Mouse (Mus musculus) subcutaneous adipose tissue, adult 2 months (tissue): ENCODE results near the gene Zfp59. TPM values are rescaled to one million over a fixed set of nuclear protein-coding genes. Genes with fewer than 3 reads are reported as not detected.

ENCODE experiments used
- polyA plus RNA-seq: library from polyadenylated mRNA; depleted of rRNA; stranded (reverse); fragments of >200 nt; gene quantifications from 2 replicates; pipeline ENCODE4 v1.2.3, GENCODE M21; 2012; ENCODE audit warnings: low replicate concordance; rRNA removed

Gene Zfp59
- polyA plus RNA-seq, result 0.57 and 1.8 TPM in 2 replicates

DNA sequence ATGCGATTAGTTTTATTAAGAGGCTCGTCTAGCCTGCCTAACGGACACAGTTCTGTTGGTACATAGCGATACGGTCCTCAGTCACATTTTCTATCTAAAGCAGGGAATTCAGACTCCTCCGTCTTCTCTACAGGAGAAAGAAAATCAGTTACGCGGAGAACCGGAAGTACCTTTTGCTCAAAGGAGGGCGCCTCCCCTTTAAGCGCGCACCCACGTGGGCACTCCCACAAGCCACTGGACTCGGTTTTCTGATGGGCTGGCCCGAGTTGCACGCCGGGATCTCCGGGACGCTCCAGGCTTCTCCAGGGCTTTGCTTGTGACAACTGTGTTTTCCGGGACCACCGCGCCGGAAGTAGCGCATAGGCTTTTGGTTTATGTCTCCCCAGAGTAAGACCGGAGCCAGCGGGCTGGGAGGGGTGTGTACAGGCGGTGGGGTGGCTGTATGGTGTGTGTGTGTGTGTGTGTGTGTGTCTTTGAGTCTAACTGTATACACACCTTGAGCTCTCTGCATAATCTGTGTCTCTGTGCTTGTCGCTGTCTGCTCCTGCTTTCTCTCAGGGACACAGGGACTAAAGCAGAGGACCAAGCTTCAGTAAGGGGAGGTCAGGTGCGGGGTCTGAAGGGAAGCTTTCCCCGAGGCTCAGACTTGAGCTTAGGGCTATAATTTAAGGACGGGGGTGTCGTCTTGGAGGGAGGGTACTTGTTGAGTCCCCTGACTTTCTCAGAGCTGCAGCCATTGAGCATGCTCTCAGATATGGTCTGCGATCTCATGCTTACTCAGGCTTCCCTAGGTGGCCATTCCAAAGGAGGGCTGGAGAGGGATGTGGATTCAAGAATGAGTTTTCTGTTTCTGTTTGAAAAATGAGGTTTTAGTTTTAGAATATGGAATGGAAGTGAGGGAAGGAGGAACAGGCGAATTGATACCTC lies at the start of gene Zfp59:
Zfp59 (plus strand) TSS at position 285 of the 927 bp plus-strand sequence.

DNA sequence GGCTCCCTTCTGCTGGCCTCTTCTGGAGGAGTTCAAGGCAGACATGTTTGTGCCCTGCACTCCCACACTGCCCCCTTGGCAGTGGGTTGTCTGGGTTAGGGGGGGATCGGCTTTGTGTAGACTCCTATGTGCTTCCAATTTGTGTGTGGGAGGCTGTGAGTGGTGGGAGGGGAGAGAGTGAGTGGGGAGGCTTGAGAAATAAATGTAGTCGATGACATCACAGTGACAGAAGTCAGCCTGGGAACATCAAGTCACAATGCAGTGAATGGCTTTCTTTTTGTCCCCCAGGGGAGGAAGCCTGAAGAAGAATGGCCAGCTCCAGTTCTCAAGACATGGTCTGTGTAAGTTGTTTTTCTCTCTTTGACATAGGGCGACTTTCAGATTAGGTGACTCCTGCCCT lies 31.5 kb upstream of the Zfp59 start, which contains the start of gene Zfp626:
Zfp626 (plus strand) TSS at position 301 of the 400 bp plus-strand sequence.

DNA sequence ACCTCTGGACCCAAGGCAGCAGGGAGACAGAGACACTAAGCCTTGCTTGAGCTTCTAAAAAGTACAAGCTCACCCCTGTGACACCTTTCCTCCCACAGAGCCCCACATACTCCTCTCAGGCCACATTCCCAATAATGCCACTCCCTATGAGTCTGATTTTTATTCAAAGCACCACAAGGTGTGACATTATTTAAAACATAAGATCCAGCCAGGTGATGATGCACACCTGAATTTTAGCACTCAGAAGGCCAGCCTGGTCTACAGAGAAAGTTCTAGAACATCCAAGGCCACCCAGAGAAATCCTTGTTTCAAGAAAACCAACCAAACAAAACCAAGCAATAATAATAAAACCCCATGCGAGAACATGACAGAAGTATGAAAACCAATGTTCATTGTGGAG lies 18.8 kb downstream of the Zfp59 start, which contains the start of gene Zfp607a:
Zfp607a (plus strand) TSS at position 301 of the 400 bp plus-strand sequence.

Other genes starting within 250 kb of the Zfp59 start
- gene Akt2, start 247.1 kb upstream of the Zfp59 start, polyA plus RNA-seq, result 195 and 320 TPM in 2 replicates
- not detected in 2 replicates for gene Ttc9b, start 184.7 kb upstream of the Zfp59 start, polyA plus RNA-seq
- gene Map3k10, start 164.0 kb upstream of the Zfp59 start, polyA plus RNA-seq, result 25.4 and 35.7 TPM in 2 replicates
- gene Zfp607b, start 149.3 kb upstream of the Zfp59 start, polyA plus RNA-seq, result 0.40 and 0.42 TPM in 2 replicates
- gene Zfp60, start 107.2 kb upstream of the Zfp59 start, polyA plus RNA-seq, result 1.8 and 3.2 TPM in 2 replicates
- 0.86 and 1.5 TPM in 2 replicates for gene Zfp626, start 31.4 kb upstream of the Zfp59 start, polyA plus RNA-seq
- 0.97 and 1.5 TPM in 2 replicates for gene Zfp607a, start 18.9 kb downstream of the Zfp59 start, polyA plus RNA-seq
- 3.0 and 4.1 TPM in 2 replicates for gene Zfp974, start 90.9 kb downstream of the Zfp59 start, polyA plus RNA-seq
- gene Zfp780b, start 140.6 kb downstream of the Zfp59 start, polyA plus RNA-seq, result 1.8 and 2.8 TPM in 2 replicates
- gene Zfp850, start 175.5 kb downstream of the Zfp59 start, polyA plus RNA-seq, result 0.21 and 0.37 TPM in 2 replicates
- gene Psmc4, start 211.5 kb downstream of the Zfp59 start, polyA plus RNA-seq, result 122 and 149 TPM in 2 replicates
- gene Fcgbp, start 232.6 kb downstream of the Zfp59 start, polyA plus RNA-seq, result 0.53 and 54.2 TPM in 2 replicates